Mouse (Mus musculus): ENCODE measurements around the gene Khdc4.
A peak's percentile ranks its signal among the peaks of the same experiment; 100 is the strongest.

Khdc4 gene

DNA sequence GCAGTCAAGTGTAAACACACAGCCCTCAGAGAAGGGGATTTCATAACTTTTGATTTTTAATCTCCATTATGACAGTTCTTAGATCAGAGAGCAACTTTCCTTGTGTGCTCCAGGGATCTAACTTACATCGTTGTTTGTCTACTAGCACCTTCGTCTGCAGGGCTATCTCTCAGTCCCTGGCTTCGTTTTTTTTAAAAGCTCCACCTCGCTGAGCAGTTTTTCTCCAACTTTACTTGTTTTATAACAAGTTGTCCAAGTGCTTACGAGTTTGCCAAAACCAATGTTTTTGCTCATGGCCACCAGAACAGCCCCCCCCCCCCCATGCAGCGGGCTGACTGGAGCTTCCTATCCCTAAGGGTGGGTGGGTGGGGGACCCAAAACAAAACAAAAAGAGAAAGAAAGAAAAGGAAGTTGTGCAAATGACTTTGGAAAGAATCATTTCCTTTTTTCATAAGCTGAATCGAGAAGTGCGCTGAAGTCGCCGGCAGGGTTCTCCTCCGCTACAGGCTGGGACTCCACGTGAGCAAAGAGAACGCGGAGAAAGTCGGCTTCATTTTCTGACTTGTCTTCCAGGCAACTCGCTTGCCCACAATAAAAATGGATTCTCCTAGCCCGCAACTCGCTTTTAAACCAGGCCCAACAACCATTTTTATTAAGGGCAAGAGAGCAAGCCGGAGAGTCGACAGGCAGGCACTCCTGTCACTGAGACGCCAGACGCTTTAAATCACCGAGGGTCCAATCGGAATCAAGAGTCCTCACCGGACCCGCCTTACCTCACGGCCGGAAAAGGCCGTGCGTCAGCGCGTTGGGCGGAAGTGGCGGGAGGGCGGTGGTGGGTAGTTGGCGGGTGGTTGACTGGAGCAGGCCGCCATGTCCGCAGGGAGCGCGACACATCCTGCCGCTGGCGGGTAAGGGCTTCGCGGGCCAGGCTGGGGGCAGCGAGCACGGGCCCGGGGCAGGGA lies at the start of gene Khdc4:
TSS of gene Khdc4 (plus strand) at position 824 of the 962 bp plus-strand sequence.
- peak; percentile 96 to 97 for DNase-seq (ENCODE audit: low read depth in 2 of 2, low spot score in 2 of 2)

DNA sequence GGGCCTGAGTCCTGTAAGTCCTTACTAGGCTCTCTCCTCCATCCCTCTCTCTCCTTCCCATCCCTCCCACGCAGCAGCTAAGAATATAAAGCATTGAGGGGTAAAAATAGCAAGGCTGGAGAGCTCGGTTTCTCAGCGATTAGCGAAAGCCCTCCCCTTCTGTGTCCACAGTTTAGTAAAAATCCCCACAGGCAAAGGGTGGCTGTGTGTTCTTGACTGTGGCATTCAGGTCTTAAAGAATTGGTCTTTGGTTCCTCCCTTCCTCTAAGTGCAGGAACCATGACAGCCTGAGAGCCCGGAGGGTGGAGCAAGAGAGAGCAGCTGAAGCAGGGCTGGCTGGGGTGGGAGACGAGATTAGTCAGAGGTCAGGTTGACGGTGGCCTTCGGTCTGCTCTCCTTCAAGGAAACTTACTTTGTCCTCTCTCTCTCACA lies 49.0 kb upstream of the Khdc4 start:
- DNase-seq (ENCODE audit: low read depth in 2 of 2, low spot score in 2 of 2): no peak

DNA sequence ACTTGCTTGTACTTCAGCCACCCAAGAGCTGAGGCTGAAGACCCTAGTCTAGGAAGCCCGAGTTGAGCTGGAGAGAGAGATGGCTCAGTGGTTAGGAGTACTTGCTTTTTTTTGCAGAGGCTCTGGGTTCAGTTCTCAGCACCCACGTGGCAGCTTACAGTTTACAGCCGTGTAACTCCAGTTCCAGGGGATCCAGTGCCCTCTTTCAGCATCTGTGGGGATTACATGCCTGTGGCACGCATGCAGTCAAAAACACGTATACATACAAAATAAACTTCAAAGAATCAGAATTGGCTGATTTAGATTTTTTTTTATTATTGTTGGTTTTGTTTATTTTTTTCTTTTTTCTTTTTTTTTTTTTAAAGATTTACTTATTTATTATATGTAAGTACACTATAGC lies 48.5 kb upstream of the Khdc4 start:
- no peak for DNase-seq (ENCODE audit: low read depth in 2 of 2, low spot score in 2 of 2)

DNA sequence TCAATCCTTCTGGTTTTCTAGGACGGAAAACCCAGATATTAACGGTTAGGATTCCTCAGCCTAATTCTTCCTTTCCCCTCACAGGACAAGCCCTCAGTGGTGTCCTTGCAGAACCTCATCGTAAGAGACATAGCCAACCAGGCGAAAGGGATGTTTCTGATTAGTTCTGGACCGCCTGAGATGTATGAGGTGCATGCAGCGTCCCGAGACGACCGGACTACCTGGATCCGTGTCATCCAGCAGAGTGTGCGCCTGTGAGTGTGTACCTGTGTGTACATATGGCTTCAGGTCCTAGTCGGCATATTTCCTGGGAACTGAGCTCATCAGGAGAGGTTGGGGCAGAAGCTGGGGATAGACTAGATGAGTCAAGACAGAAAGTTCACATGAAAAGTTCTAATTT lies 46.4 kb upstream of the Khdc4 start:
- DNase-seq (ENCODE audit: low read depth in 2 of 2, low spot score in 2 of 2): no peak

DNA sequence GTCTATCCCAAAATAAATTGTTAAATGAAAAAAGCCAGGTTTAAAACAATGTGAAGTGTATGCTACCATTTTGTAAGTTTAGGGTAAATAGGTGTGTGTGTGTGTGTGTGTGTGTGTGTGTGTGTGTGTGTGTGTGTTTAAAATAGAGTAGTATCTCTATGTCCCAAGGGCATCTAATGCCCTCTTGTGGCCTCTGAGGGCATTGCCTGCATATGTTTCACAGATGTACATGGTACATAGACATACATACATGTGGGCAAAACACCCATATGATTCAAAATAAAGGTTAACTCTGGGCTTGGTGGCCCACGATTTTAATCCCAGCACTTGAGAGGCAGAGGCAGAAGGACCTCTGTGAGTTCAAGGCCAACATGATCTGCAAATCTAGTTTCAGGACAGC lies 44.9 kb upstream of the Khdc4 start:
- peak; percentile 55 to 75 for DNase-seq (ENCODE audit: low read depth in 2 of 2, low spot score in 2 of 2)

DNA sequence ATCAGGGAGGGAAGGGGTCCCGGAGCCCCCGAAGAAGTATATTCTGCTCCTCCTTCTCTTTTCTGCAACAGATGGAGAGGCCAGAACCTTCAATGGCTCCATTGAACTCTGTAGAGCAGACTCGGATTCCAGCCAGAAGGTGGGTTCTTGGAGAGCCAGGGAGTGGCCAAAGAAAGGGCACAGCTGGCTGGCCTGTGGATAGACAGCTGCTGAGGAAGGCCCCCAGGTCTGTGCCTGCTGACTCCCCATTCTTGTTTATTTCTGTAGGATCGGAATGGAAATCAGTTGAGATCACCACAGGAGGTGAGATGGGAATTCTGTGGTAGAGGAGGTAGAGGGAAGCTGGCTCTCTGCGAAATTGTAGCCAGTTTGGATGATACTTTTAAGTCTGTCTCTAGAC lies 42.5 kb upstream of the Khdc4 start:
- no peak for DNase-seq (ENCODE audit: low read depth in 2 of 2, low spot score in 2 of 2)

DNA sequence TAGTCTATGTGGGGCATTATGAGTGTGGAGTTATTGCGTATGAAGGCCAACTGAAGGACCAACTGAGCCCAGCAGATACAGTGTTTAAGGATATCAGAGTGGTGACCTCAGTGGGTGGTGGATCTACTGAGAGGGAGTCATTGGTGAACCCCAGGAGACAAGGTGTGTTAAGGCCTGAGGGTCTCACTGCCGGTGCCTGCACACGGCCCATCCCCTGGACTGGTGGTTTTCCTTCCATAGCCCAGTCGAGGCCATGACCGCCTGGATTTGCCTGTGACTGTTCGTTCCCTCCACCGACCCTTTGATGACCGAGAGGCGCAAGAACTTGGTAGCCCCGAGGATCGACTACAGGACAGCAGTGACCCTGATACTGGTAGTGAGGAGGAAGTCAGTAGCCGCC lies 39.7 kb upstream of the Khdc4 start:
- no peak for DNase-seq (ENCODE audit: low read depth in 2 of 2, low spot score in 2 of 2)

- DNase-seq (ENCODE audit: low read depth in 2 of 2, low spot score in 2 of 2): no peak
Measured at GRCm38 (mm10) chr3:88646426-88646995, 39.1 kb upstream of the Khdc4 start.

DNA sequence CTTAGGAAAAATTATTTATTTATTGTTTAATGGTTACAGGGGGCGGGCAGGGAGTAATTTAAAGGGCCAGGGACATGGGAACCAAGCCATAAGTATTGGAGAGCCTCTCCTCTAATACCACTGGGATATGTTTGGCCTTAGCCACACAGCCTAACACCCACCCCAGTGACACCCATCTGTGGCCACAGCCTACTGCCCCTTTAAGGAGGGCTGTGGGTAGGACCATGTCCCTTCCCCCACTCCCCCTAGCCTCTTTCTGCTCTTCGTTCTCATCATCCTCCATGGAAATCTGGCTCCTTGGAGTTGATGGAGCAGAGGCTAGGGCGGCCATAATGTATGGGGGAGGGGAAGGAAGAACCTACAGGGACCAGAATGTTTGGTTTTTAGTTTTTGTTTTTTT lies 38.5 kb upstream of the Khdc4 start:
- no peak for DNase-seq (ENCODE audit: low read depth in 2 of 2, low spot score in 2 of 2)

DNA sequence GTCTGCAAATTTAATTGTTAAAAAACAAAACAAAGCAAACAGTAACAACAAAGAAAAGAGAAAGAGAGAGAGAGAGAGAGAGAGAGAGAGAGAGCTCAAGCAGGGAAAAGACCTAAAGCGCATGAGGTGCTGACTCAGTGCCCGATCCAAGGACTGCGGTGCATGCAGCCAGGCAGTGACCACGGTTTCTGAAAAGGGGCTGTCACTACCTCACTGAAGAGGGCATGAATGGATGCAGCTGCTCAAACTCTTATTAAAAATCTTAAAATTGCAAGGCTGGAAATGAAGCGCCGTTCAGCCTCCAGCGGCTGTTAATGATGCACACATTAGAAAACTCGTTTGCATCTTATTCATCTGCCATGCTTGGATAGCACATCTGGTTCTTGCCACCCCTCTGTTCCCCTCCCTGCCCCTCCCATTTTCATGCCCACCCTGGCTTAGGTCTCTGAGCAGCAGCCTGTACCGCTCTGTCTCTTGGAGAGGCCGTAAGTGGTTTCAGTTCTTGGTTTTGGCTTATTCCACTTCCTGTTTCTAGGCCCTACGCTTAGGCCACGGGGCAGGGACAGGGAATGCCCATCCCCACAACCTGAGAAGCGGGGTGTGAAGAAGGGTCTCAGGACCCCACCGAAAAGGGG lies 37.7 kb upstream of the Khdc4 start:
- DNase-seq (ENCODE audit: low read depth in 2 of 2, low spot score in 2 of 2): no peak

GRCm38 (mm10) chr3:88648452-88649168 lies 37.0 kb upstream of the Khdc4 start:
- no peak for DNase-seq (ENCODE audit: low read depth in 2 of 2, low spot score in 2 of 2)

- DNase-seq (ENCODE audit: low read depth in 2 of 2, low spot score in 2 of 2): no peak
Measured at GRCm38 (mm10) chr3:88649186-88649585, 36.4 kb upstream of the Khdc4 start.

DNA sequence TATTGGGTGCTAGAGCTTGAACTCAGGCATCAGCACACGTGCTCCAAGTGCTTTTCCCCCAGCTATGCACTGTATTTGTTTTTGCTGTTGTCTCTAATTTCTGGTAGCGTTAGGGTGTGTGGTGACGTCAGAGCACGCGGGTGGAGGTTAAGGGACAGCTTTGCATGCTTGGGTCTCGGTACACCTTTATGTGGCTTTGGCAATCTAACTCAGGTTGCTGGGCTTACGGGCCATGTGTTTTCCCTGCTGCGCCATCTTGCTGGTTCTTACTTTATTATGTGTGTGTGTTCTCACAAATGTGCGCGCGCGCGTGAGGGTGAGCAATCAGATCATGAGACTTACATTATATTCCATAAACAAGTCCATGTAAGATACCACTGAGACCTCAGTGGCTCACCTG lies 35.6 kb upstream of the Khdc4 start:
- DNase-seq (ENCODE audit: low read depth in 2 of 2, low spot score in 2 of 2): no peak

DNA sequence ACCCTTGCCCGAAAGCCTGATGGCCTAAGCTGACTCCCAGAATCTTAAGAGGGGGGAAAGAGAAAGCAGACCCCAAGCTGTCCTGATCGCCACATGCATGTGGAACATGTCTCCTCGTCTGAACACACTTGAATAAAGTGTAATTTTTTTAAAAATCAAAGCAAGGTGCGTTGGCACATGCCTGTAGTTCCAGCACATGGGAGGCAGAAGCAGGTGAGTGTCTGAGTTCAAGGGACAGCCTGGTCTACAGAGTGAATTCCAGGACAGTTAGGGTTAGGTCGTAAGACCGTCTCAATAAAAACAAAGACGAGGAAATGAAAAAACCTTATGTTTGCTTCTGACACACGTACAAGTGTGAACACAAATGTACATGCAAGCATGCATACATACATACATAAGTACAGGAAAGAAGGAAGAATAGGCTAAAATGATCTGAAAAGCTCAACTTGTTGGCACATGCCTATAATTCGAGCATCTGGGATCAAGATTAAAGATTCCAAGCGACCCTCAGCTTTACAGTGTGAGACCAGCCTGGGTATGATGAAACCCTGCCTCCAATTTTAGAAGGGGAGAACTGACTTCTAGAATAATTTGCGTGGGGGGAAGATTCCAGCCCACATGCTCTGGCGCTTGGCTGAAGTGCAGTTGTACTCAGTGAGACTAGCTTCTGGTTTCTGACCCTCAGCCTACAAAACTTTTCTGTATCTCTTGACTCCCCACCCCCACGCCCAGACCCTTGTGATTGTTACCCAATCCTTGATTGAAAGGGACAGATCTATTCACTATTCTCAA lies 34.7 kb upstream of the Khdc4 start:
- no peak for DNase-seq (ENCODE audit: low read depth in 2 of 2, low spot score in 2 of 2)

GRCm38 (mm10) chr3:88651669-88652618 lies 33.7 kb upstream of the Khdc4 start:
- no peak for DNase-seq (ENCODE audit: low read depth in 2 of 2, low spot score in 2 of 2)

GRCm38 (mm10) chr3:88652846-88653515 lies 32.6 kb upstream of the Khdc4 start, which contains the start of gene Rxfp4:
Rxfp4 (minus strand) TSS chr3:88653142.
- no peak for DNase-seq (ENCODE audit: low read depth in 2 of 2, low spot score in 2 of 2)

GRCm38 (mm10) chr3:88653516-88654370 lies 31.9 kb upstream of the Khdc4 start:
- DNase-seq (ENCODE audit: low read depth in 2 of 2, low spot score in 2 of 2): no peak

DNA sequence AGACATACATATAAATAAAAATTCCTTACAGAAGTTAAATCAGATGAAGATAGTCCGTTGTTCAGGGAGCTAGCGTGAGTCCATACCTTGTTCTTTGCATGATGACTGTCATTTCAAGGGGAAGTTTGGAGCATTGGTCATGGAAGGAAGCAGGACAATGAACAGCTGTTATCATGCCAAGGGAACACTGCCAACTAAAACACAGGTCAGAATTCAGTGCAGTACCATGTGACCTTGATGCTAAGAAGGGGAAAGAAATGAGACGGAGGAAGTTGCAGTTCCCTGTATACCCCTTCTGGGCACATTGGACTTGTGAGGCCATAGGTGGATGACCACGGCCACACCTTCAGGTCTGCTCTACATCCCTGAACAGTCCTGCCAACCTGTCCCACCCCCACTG lies 31.0 kb upstream of the Khdc4 start:
- no peak for DNase-seq (ENCODE audit: low read depth in 2 of 2, low spot score in 2 of 2)
